Mouse (Mus musculus): ENCODE data around the gene Tenm4. TPM values are rescaled to one million over a fixed set of nuclear protein-coding genes. Genes with fewer than 3 reads are reported as not detected.

Tenm4 gene
- polyA plus RNA-seq, 1 experiment from 2014 or later, result 45.8 TPM

GRCm38 (mm10) chr7:96719926-96720325, 548.9 kb downstream of the Tenm4 start:
- H3K4me1 ChIP-seq (replicated peaks), result peaks cover 34% of the 10 kb centered on the region
- ATAC-seq (ENCODE audit: insufficient number of reproducible peaks, insufficient read depth, low FRiP score, low TSS enrichment, low read depth), result no peak
- H3K36me3 ChIP-seq, result peaks cover 46% of the 10 kb centered on the region
- no peak overlapping the region for H3K9ac ChIP-seq (replicated peaks)
- WGBS, result 67% methylated on average over 1 of the region's 1 CpGs
- H3K27me3 ChIP-seq, result no peaks in the 10 kb centered on the region
- no peak overlapping the region for H3K4me2 ChIP-seq
- H3K4me3 ChIP-seq (replicated peaks), result no peak overlapping the region
- H3K9me3 ChIP-seq, result no peaks in the 10 kb centered on the region
- H3K27ac ChIP-seq, result no peak overlapping the region

GRCm38 (mm10) chr7:96720465-96720864, 549.4 kb downstream of the Tenm4 start:
- no peak for ATAC-seq (ENCODE audit: insufficient number of reproducible peaks, insufficient read depth, low FRiP score, low TSS enrichment, low read depth)
- no peak overlapping the region for H3K4me2 ChIP-seq
- peaks cover 43% of the 10 kb centered on the region for H3K36me3 ChIP-seq
- no peaks in the 10 kb centered on the region for H3K9me3 ChIP-seq
- H3K4me1 ChIP-seq (replicated peaks), result peaks cover 34% of the 10 kb centered on the region
- no peaks in the 10 kb centered on the region for H3K27me3 ChIP-seq
- no peak overlapping the region for H3K9ac ChIP-seq (replicated peaks)
- H3K27ac ChIP-seq, result no peak overlapping the region
- H3K4me3 ChIP-seq (replicated peaks), result no peak overlapping the region
- WGBS, result 83% methylated on average over 5 of the region's 5 CpGs

- H3K9me3 ChIP-seq, result no peaks in the 10 kb centered on the region
- 47% methylated on average over 3 of the region's 3 CpGs for WGBS
- no peaks in the 10 kb centered on the region for H3K27me3 ChIP-seq
- H3K9ac ChIP-seq (replicated peaks), result no peak overlapping the region
- no peak overlapping the region for H3K4me3 ChIP-seq (replicated peaks)
- ATAC-seq (ENCODE audit: insufficient number of reproducible peaks, insufficient read depth, low FRiP score, low TSS enrichment, low read depth), result no peak
- peaks cover 45% of the 10 kb centered on the region; the same call in 1 of the 2 replicates for H3K36me3 ChIP-seq
- no peak overlapping the region for H3K27ac ChIP-seq
- H3K4me1 ChIP-seq (replicated peaks), result peaks cover 31% of the 10 kb centered on the region
- H3K4me2 ChIP-seq, result no peak overlapping the region
These were observed 551.8 kb downstream of the Tenm4 start for GRCm38 (mm10) chr7:96722796-96723195.

- Histone ChIP-seq H3K4me3 (replicated peaks) (no peak overlapping the region), H3K9ac (replicated peaks) (no peak overlapping the region), H3K27ac (no peak overlapping the region), H3K4me2 (no peak overlapping the region), H3K4me1 (replicated peaks) (peaks cover 7% of the 10 kb centered on the region), H3K36me3 (peaks cover 65% of the 10 kb centered on the region; the same call in 1 of the 2 replicates), H3K27me3 (no peaks in the 10 kb centered on the region), H3K9me3 (no peaks in the 10 kb centered on the region)
- WGBS, result 95% methylated on average over 5 of the region's 5 CpGs
- no peak for ATAC-seq (ENCODE audit: insufficient number of reproducible peaks, insufficient read depth, low FRiP score, low TSS enrichment, low read depth)
These were observed 554.6 kb downstream of the Tenm4 start for GRCm38 (mm10) chr7:96725603-96726002.

GRCm38 (mm10) chr7:96730360-96730759, 559.3 kb downstream of the Tenm4 start:
- no peak for ATAC-seq (ENCODE audit: insufficient number of reproducible peaks, insufficient read depth, low FRiP score, low TSS enrichment, low read depth)
- H3K27me3 ChIP-seq, result no peaks in the 10 kb centered on the region
- no peaks in the 10 kb centered on the region for H3K9me3 ChIP-seq
- no peak overlapping the region for H3K27ac ChIP-seq
- H3K36me3 ChIP-seq, result peaks cover 36% of the 10 kb centered on the region; the same call in 1 of the 2 replicates
- no peak overlapping the region for H3K4me3 ChIP-seq (replicated peaks)
- peaks cover 25% of the 10 kb centered on the region for H3K4me1 ChIP-seq (replicated peaks)
- 89% methylated on average over 1 of the region's 1 CpGs for WGBS
- no peak overlapping the region for H3K9ac ChIP-seq (replicated peaks)
- H3K4me2 ChIP-seq, result no peak overlapping the region

GRCm38 (mm10) chr7:96731947-96732346, 560.9 kb downstream of the Tenm4 start:
- Histone ChIP-seq H3K9ac (replicated peaks) (no peak overlapping the region), H3K27me3 (no peaks in the 10 kb centered on the region), H3K4me1 (replicated peaks) (peaks cover 31% of the 10 kb centered on the region), H3K36me3 (peaks cover 41% of the 10 kb centered on the region), H3K9me3 (no peaks in the 10 kb centered on the region), H3K4me2 (no peak overlapping the region), H3K4me3 (replicated peaks) (no peak overlapping the region), H3K27ac (no peak overlapping the region)
- 84% methylated on average over 4 of the region's 4 CpGs for WGBS
- ATAC-seq (ENCODE audit: insufficient number of reproducible peaks, insufficient read depth, low FRiP score, low TSS enrichment, low read depth), result no peak

GRCm38 (mm10) chr7:96734315-96735058, 563.4 kb downstream of the Tenm4 start:
- 22% methylated on average over 7 of the region's 7 CpGs for WGBS
- H3K9me3 ChIP-seq, result no peaks in the 10 kb centered on the region
- H3K27ac ChIP-seq, result peak overlapping the region; percentile 83
- 0 out of 2 replicates have a peak overlapping the region, but pooled peaks have one; percentile 8 for H3K4me2 ChIP-seq
- H3K9ac ChIP-seq (replicated peaks), result no peak overlapping the region
- ATAC-seq (ENCODE audit: insufficient number of reproducible peaks, insufficient read depth, low FRiP score, low TSS enrichment, low read depth), result peak; percentile 75
- peaks cover 39% of the 10 kb centered on the region for H3K36me3 ChIP-seq
- no peak overlapping the region for H3K4me3 ChIP-seq (replicated peaks)
- H3K4me1 ChIP-seq (replicated peaks), result peaks cover 36% of the 10 kb centered on the region
- H3K27me3 ChIP-seq, result no peaks in the 10 kb centered on the region

GRCm38 (mm10) chr7:96740631-96741030, 569.6 kb downstream of the Tenm4 start:
- 44% methylated on average over 6 of the region's 6 CpGs for WGBS
- H3K27ac ChIP-seq, result no peak overlapping the region

GRCm38 (mm10) chr7:96742221-96742620, 571.2 kb downstream of the Tenm4 start:
- no peak overlapping the region for H3K4me2 ChIP-seq
- peak overlapping the region; percentile 58; the same call in 1 of the 2 replicates for H3K27ac ChIP-seq
- no peak overlapping the region for H3K9ac ChIP-seq (replicated peaks)
- no peaks in the 10 kb centered on the region; the same call in 1 of the 2 replicates for H3K27me3 ChIP-seq
- H3K4me3 ChIP-seq (replicated peaks), result no peak overlapping the region
- peaks cover 75% of the 10 kb centered on the region for H3K4me1 ChIP-seq (replicated peaks)
- ATAC-seq (ENCODE audit: insufficient number of reproducible peaks, insufficient read depth, low FRiP score, low TSS enrichment, low read depth), result no peak
- WGBS, result 9% methylated on average over 7 of the region's 7 CpGs
- peaks cover 14% of the 10 kb centered on the region for H3K36me3 ChIP-seq
- no peaks in the 10 kb centered on the region for H3K9me3 ChIP-seq

More at GRCm38 (mm10) chr7:96740631-96741030, 569.6 kb downstream of the Tenm4 start:
- no peaks in the 10 kb centered on the region; the same call in 1 of the 2 replicates for H3K27me3 ChIP-seq
- no peak overlapping the region for H3K9ac ChIP-seq (replicated peaks)
- no peaks in the 10 kb centered on the region for H3K9me3 ChIP-seq
- H3K4me3 ChIP-seq (replicated peaks), result no peak overlapping the region
- no peak for ATAC-seq (ENCODE audit: insufficient number of reproducible peaks, insufficient read depth, low FRiP score, low TSS enrichment, low read depth)
- H3K4me2 ChIP-seq, result no peak overlapping the region
- peaks cover 65% of the 10 kb centered on the region for H3K4me1 ChIP-seq (replicated peaks)
- peaks cover 28% of the 10 kb centered on the region for H3K36me3 ChIP-seq

GRCm38 (mm10) chr7:96745956-96746355, 574.9 kb downstream of the Tenm4 start:
- peaks cover 4% of the 10 kb centered on the region; the same call in 1 of the 2 replicates for H3K36me3 ChIP-seq
- no peaks in the 10 kb centered on the region; the same call in 1 of the 2 replicates for H3K27me3 ChIP-seq
- no peaks in the 10 kb centered on the region for H3K9me3 ChIP-seq
- H3K4me2 ChIP-seq, result no peak overlapping the region
- H3K4me1 ChIP-seq (replicated peaks), result peaks cover 77% of the 10 kb centered on the region
- peak overlapping the region; percentile 86 for H3K27ac ChIP-seq
- H3K4me3 ChIP-seq (replicated peaks), result no peak overlapping the region
- ATAC-seq (ENCODE audit: insufficient number of reproducible peaks, insufficient read depth, low FRiP score, low TSS enrichment, low read depth), result peak; percentile 86
- no peak overlapping the region for H3K9ac ChIP-seq (replicated peaks)
- 14% methylated on average over 6 of the region's 6 CpGs for WGBS

- Histone ChIP-seq H3K36me3 (peaks cover 4% of the 10 kb centered on the region; the same call in 1 of the 2 replicates), H3K4me3 (replicated peaks) (no peak overlapping the region), H3K4me2 (no peak overlapping the region), H3K9ac (replicated peaks) (no peak overlapping the region), H3K9me3 (no peaks in the 10 kb centered on the region), H3K27me3 (no peaks in the 10 kb centered on the region; the same call in 1 of the 2 replicates), H3K27ac (0 out of 2 replicates have a peak overlapping the region, but pooled peaks have one; percentile 23), H3K4me1 (replicated peaks) (peaks cover 73% of the 10 kb centered on the region)
- WGBS, result 80% methylated on average over 4 of the region's 4 CpGs
- no peak for ATAC-seq (ENCODE audit: insufficient number of reproducible peaks, insufficient read depth, low FRiP score, low TSS enrichment, low read depth)
These were observed 575.7 kb downstream of the Tenm4 start for GRCm38 (mm10) chr7:96746706-96747105.
